Mouse (Mus musculus) retina, embryonic 14.5 days (tissue): Measurements from ENCODE around the gene Atp10a.

Experiments
- DNase-seq: peaks from one replicate; pipeline ENCODE4 v3.0.0-alpha.2; 2015; ENCODE audit warnings: low spot score

Gene Atp10a

DNA sequence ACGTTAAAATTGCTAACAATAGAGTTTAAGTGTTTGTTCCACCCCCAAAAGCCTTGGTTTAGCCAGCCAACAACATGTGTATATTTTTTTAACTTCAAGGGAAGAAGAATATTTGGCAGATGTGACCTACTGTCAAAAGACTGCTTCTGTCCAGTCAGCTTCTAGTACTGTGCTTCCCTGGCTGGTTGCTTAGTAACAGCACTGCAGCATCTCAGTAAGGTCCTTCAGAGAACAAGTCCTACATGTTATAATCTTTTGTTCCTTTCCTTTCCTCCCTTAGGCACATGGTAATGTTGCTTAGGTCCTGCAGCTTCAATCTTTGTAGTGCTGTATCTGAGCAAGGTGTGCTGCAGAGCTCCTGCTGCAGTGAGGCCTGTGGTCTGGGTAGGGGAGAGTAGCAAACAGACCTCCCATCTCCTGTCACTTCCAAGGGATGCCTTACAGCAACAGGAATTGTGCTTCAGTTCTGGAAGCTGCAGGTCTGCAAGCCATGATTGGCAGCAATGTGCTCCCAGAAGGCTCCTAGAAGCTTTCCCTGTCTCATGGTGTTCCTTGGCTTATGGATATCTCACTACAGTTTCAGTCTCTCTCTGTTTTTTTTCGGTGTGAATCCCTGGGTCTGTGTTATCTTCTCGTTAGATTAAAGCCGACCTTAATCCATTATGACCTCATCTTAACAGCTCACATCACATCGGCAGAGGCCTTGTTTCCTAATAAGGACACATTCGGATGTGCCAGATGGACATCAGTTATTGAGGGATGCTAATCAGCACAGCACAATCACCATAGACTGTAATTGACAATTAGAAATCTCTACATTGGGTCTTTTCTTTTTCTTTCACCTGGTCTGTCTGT, 34.3 kb downstream of the Atp10a start:
- DNase-seq, result peak; percentile 53

DNA sequence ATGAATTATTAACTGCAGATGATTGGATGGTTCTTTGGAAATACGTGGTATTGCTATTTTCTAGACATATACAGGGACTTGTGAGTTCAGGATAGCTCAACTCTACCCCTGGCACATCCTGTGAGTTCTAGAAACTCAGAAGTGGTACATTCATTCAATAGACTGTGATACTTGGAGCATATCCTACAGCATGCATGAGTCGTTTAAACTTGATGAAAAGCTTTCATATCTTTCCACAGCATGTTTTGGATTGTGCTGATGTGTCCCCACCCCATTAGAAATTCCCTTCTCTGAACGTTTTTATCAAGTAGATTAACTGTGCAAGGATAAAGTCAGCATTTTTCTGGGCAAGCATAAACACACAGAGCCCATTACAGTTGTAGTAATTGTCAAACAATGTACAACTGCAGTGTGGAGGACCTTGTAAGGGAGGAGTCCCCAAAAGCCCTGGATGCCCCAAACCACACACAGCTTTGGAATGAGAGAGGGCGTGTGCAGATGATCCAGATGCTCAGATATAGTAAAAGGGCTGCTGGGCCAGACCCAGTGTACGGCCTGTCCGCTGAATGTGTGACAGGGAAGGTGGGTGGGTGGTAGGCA, 35.1 kb downstream of the Atp10a start:
- no peak for DNase-seq

DNA sequence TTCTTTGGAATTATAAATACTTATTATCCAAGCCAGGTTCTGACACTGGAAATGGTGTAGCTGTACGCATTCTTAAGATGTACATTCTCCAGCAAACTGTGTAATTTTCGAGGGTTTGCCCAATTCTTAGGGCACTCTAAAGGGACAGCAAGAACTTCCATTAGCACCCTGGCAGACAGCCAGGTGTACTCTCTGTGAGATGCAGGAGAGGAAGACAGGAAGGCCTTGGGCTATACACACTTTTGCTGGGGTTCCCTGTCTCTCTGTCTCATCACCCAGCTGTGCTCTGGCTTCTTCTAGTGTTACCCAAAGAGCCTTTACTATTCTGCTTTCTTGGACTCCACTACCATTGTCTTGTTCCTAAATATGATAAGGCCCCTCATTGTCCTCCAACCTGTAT, 36.7 kb downstream of the Atp10a start:
- DNase-seq, result no peak

DNA sequence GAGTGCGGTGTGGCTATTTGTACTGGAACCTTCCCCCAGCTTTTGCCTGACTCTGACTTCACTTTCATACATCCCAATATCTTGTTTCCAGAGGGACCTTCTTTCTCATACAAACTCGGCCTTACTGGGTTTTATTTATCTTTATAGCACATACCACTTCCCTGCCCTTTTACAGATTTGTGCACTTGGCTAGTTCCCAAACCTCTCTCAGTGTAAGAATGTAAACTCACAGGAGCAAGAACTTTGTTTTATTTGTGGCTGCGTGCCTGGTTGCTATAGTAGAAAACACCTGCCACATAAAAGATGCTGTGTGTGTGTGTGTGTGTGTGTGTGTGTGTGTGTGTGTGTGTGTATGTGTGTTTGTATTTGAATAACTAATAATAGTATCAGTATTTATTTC, 37.4 kb downstream of the Atp10a start:
- DNase-seq, result no peak

DNA sequence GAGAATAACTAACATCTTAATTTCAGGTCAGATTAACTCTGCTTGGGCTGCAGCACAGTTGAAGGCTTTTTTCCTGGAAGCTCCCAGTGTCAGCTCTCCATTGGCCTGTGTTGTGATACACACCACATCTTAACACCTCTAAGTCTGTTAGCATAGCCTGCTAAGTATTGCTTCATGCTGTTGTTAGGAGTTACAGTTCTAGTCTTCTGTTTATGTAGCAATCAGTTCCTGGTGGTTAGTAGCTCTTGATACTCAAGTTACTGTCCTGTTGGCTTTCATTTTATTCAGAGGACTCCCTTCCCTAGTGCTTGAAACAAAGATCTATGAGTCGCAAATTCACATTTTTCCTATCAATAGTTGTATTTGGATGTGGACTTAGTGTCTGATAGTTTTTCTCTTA, 39.7 kb downstream of the Atp10a start:
- no peak for DNase-seq

DNA sequence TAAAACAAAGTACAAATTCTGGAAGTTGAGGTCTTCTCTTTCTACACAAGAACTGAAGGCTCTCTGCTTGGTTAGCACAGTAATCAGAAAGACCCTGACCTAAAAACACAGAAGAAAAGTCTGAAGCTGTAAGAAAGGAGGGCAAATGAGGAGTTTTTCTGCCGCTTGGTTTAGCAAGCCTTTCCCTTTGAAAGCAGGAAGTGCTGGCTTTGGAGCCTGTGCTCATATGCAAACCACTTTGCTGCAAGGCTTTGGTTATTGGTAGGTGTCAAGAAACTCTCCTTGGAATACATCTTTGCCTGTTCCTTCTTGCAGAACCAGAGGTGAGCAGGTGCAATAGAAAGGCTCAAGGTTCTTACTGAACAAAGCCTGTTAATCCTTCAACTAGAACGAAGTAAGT, 41.1 kb downstream of the Atp10a start:
- DNase-seq, result no peak

DNA sequence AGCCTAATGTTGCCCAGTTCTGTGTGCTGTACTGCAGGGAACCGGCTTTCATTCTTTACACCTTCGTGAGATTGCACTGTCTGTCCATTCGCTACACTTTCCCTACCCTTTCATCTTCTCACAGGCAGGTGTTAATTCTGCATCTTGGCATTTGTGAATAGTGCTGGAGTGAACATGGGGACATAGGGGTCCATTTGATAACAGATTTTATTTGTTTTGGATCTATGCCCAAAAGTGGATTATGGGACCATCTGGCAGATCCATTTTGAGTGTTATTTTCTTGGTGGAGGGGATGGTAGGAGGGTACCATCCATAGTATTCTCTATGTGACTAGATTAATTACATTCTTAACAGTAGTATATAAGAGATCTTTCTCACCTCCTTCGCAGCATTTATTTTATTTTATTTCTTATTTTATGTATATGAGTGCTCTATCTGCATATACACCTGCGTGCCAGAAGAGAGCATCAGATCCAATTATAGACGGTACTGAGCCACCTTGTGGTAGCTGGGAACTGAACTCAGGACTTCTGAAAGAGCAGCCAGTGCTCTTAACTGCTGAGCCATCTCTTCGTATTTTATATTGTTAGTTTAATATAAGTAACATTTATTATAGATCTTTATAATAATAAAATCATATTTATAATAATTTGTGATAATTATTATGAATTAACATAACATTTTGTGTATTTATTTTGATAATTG, 42.9 kb downstream of the Atp10a start:
- no peak for DNase-seq

DNA sequence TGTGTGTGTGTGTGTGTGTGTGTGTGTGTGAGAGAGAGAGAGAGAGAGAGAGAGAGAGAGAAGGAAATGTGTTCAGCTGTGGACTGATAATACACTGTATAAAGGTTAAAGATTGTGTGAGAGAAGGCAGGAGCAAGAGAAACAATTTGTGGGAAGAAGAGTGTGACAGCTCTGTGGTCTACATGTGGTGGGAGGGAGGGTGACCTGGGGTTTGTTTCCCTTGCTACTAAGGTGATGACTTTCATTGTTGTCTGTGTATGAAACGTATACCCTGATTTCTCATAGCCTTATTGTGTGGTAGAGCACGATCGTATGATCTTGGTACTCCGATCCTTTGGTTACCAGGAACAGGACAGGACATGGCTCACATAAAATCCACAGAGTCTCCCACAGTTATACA, 45.3 kb downstream of the Atp10a start:
- DNase-seq, result no peak

DNA sequence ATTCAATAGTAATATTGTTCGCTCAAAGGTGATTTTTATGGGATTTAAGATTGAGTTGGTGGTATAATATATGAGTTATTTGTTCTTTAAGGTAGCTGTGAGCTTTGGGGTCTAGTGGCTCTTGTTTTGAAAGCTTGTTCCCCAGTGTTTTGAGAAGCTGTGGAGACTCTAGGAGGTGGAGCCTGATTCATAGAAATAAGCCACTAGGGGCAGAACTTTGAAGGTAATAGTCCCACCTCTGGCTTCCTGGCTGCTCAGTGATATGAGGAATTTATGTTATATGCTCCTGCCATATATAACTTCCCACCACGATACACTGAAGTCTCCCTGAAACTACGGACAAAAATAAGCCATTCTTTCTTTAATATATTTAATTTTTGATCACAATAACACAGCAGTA, 49.2 kb downstream of the Atp10a start:
- no peak for DNase-seq

DNA sequence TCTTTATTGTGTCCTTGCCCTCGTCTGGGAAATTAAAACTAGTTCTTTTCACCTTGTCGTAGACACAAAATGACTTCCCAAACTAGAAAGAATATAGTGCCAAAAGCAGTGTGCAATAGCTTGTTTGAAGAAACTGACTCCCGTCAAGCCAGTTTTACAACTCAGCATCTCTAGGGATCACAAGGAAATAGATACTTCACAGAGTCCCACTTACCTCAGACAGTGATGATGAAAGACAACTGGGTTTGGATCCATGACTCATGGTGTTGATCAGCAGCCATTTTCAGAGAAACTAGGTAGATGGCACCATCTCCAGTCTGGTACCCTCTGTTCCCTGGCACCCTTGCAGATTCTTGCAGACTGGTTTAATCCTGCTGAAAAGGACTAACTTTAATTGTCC, 53.3 kb downstream of the Atp10a start:
- DNase-seq, result no peak

DNA sequence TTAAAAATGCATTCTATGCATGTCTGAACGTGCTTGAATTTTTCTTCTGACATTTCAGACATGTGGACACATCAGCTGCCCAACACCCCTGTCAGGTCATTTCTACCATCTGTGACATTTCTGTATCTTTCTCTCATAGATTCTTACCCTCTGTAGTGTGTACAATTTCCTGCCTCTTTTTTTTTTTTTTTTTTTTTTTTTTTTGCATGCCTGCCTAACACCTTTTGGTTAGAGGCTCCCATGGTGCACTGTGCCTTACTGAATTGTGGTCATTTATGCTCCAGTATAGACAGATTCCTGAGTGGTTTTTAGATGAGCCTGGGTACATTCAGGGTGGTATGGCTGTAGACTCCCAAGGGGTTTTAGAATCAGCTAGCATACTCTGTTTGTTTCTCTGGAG, 54.3 kb downstream of the Atp10a start:
- no peak for DNase-seq

DNA sequence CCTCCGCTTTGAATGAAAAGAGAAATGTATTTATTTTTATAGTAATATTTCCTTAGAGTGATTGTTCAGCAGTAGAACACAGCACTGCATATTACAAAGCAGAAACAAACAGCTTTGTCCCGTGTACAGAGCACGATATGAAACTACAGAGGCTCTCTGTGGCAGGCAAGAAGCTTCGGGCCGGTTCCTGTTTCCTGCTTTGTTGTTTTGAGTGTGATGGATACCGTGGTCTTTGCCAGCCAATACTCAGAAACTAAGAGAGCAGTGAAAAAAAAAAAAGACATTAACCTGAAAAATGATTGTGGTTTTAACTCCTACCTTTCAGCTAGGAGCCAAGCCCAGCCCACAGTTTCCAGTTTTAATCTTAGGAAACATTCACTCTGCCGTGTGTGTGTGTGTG, 55.8 kb downstream of the Atp10a start:
- DNase-seq, result no peak

DNA sequence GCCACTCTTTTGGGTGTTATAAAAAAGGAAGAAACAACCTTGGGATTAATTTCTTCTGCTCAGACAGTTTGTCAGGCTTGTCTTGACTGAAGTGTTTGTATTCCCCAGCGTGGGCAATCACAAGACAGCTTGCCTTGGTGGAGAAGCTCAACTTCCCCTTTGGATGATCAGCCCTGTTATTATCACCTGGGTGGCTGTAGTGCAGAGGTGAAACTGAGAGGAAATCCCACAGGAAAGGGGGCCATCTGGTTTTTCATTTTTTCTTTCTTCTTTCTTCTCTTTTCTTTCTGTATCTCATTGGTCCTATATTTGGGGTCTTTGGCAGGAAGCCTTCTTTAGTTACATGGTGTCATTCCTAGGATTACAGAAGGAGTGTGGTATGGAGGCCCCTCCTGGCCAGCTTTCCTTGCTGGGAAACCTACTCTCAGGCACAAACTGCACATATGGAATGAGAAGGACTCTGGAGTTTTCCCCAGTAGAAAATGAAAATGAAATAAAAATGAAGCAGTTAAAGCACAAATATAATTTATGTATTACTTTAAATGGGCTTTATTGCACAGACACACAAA, 59.7 kb downstream of the Atp10a start:
- no peak for DNase-seq

DNA sequence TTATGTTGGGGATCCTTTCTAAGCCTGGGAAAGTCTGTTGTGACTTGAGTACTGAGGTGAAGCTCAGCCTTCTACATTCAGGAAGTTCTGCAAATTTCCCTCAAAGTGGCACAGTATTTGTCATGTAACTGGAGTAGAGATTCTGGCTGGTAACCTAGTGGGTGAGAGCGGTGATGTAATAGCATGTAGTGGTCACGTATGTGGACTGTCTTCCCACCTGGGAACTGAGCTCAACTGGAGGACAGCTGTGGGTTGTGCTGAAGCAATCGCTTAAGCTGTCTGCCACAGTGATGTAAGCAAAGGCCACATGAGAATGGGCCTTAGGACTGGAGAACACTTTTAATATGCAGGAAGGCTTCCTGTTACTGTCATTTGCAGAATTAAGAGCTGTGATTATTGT, 60.7 kb downstream of the Atp10a start:
- no peak for DNase-seq

DNA sequence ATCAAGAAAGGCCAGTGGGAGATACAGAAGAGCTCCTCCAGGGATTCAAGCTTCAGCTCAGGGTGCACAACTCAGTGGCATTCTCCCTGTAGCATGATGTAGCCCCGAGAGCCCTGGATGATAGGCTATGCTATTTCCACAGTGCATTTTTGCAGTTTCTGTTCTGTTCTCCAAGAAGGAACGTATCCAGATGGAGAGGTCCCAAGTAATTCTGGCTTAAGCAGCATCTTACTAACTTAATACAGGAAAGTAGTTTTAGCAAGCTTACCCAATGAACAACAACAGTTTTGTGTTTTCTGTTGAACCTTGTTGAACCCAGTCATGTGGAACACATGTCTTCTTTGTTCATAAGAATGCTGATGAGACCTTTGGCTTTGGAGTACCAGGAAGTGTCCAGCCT, 62.6 kb downstream of the Atp10a start:
- no peak for DNase-seq

DNA sequence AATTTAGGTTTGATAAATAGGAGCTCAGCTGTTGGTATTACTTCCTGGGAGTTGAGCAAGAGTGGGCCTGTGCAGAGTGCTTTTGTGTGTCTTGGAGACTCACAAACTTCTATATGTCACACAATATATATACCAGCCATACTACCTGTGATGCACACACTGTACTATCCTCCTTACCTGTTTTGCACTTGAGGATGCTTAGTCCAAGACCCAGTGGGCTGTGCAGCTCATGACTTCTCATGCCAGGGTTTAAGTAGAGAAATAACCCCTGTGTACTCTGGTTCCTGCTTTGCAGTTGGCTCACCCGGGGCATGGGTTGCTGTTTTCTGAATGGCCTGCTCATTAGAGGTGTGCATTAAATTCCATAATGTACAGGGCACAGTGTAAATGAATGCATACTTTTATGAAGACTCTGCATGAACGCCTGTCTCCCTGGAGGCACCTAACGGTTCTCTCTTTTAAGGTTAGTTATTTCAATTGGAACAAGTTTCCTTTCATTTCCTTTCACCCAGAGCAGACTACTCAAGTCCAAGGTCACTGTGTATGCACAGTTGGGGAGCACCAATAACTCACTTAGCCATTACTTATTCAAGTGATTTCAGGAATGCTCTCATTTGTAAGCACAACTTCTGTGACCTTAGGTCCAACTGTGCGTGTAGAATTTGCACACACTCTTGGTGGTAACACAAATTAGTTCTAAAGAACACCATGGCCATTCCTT, 63.4 kb downstream of the Atp10a start:
- DNase-seq, result no peak

DNA sequence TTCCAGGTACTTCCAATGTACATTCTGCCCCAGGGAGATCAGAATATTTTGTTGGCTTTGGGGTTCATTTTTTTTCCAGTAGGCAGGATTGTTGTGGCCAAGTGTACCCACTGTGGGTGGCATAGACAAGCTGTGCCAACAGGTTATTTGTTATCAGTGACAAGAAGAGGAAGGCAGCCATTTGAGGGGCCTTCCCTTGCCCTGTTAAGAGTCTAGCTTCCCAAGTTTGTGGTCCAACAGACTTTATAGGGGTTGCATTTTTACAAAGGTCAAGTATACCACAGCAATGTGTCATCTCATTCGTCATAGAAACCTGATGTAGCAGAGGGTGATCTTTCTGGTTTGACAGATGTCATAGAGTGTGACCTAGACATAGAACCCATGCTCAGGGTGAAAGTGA, 66.3 kb downstream of the Atp10a start:
- DNase-seq, result no peak

DNA sequence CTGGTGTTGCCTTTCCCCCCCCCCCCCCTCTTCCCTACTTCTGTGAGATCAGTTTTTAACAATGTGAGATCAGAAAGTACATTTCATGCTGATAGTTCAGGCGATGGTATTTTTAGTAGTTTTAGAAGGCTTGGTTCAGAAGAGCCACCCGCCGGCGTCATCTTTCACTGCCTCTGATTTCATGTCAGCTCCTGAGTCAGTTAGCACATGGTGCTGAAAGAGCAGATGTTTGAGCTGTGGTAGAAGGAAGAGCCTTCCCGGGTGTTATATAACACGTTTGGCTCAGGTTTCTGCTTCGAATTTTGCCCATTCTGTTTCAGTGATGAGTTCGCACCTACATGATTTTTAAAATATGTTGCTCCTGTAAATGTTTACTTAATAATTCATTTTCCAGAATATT, 74.2 kb downstream of the Atp10a start:
- DNase-seq, result no peak

DNA sequence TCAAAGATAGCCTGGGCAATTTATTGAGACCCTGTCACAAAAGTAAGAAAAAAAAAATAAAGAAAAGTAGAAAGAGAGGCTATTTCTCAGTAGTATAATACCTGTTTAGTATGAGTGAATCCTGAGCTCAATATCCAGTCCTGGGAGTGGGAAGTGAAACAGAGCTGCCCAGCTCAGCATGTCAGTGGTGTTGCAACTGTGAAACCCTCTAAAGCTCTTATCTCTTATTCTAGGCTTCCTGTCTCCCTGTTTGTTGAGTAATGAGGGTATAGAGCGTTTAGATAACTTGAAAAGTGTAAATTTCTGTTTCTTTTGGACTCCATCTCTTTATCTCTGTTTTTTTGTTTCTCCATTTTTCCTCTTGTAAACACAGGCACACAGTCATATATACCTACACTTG, 74.9 kb downstream of the Atp10a start:
- DNase-seq, result no peak

DNA sequence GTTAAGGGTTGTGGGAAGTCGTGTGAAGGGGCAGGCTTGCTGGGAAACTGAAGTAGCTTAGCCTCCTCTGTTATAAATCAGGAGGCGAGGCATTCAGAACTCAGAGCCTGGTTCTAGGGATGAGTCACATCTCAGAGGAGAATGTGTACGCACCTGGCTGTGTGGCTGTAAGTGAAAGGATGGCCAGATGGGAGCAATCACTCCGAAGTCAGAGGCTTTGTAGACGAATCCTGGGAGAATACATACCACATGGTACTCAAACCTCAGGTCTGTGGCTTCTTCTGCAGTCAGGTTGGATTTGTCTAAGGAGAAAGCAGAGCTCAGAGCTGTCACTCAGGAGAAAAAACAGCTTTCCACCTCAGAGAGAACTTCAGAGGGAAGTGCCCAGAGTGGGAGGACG, 76.4 kb downstream of the Atp10a start:
- DNase-seq, result no peak

DNA sequence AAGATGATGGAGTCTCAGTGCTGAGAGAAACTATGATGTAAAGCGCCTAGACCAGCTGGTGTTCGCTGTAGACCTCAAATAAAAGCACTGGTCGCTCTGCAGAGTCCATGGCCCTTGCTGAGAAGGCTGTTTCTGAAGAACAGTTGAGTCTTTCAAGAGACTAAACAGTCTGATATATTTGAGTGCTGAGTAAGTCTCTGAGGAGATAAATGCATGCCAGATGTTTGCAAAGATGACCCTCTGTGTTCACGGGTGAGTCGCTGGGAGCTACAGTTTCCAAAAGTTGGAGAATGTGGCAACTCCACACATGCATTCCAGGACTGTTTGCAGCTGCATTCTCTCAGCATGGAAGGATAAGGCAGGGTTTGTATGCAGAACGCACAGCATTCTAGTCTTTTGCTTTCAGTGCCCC, 77.5 kb downstream of the Atp10a start:
- no peak for DNase-seq

DNA sequence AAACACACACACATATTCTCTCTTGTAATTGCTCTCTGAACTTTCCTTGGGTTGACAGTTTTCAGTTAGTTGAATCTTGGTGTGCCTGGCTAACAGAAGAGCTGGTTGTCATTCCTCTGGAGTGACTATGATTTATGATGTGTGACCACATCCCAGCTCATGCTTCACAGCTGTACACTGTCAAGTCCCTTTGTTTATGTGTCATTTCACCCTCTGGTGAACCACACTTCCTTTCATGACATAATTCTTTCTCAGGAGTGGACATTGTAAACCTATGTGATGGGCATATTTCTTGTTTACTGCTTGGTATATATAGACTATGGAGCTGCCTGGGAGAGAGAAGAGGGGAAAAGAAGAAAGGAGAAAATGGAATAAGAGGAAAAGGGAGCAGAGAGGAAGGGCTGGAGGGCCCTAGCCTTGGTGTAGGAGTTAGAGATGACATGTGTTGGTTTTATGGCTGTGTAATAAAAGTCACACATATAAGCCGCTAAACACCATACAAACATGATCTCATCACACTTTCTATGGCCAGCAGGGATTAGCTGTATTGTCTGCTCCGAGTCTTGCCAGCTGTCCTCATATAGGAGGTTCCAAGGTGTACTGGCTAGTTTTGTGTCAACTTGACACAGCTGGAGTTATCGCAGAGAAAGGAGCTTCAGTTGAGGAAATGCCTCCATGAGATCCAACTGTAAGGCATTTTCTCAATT, 81.0 kb downstream of the Atp10a start:
- no peak for DNase-seq
